Mouse (Mus musculus): ENCODE data around the gene Adra2a. TPM values are rescaled to one million over a fixed set of nuclear protein-coding genes. Genes with fewer than 3 reads are reported as not detected.

Gene Adra2a
- polyA plus RNA-seq (2012; ENCODE audit: insufficient read depth, insufficient read length, missing spikeins), result 0.35 TPM in 1 of 2 replicates, not detected in the other

- Histone ChIP-seq H3K4me3 (ENCODE audit: insufficient read depth, low read length) (peak within 1 kb of the TSS; percentile 27), H3K27ac (ENCODE audit: insufficient read depth, low read depth, low read length) (no peak within 1 kb of the TSS), H3K4me1 (ENCODE audit: control insufficient read depth, insufficient read depth, low read length) (no peaks in the 10 kb centered on the region)
- TF ChIP-seq CTCF (IDR thresholded peaks at IDR 0.05; ENCODE audit: low read depth, low read length) (no peak), POLR2A (IDR thresholded peaks at IDR 0.05; ENCODE audit: borderline replicate concordance, low read depth, low read length) (no peak)
These were observed at the start of gene Adra2a for GRCm38 (mm10) chr19:54043851-54044250. Gene Adra2a, plus strand, starts transcription at chr19:54044151.

GRCm38 (mm10) chr19:53994276-53994675 is 49.7 kb upstream of the Adra2a start:
- no peak overlapping the region for H3K4me3 ChIP-seq (ENCODE audit: insufficient read depth, low read length)
- TF ChIP-seq POLR2A (IDR thresholded peaks at IDR 0.05; ENCODE audit: borderline replicate concordance, low read depth, low read length) (no peak), CTCF (IDR thresholded peaks at IDR 0.05; ENCODE audit: low read depth, low read length) (no peak)
- no peak overlapping the region for H3K27ac ChIP-seq (ENCODE audit: insufficient read depth, low read depth, low read length)
- 0 out of 2 replicates have a peak, but pooled peaks cover 2% of the 10 kb centered on the region for H3K4me1 ChIP-seq (ENCODE audit: control insufficient read depth, insufficient read depth, low read length)

- peaks cover 10% of the 10 kb centered on the region for H3K4me1 ChIP-seq (ENCODE audit: control insufficient read depth, insufficient read depth, low read length)
- no peak for TF ChIP-seq POLR2A (IDR thresholded peaks at IDR 0.05; ENCODE audit: borderline replicate concordance, low read depth, low read length)
- TF ChIP-seq CTCF (IDR thresholded peaks at IDR 0.05; ENCODE audit: low read depth, low read length), result no peak
- H3K27ac ChIP-seq (ENCODE audit: insufficient read depth, low read depth, low read length), result no peak overlapping the region
- no peak overlapping the region for H3K4me3 ChIP-seq (ENCODE audit: insufficient read depth, low read length)
These were observed 33.0 kb upstream of the Adra2a start for GRCm38 (mm10) chr19:54010973-54011372.

- H3K4me1 ChIP-seq (ENCODE audit: control insufficient read depth, insufficient read depth, low read length), result peaks cover 10% of the 10 kb centered on the region
- no peak for TF ChIP-seq CTCF (IDR thresholded peaks at IDR 0.05; ENCODE audit: low read depth, low read length)
- TF ChIP-seq POLR2A (IDR thresholded peaks at IDR 0.05; ENCODE audit: borderline replicate concordance, low read depth, low read length), result no peak
- H3K27ac ChIP-seq (ENCODE audit: insufficient read depth, low read depth, low read length), result no peak overlapping the region; the same call in 1 of the 2 replicates
- no peak overlapping the region for H3K4me3 ChIP-seq (ENCODE audit: insufficient read depth, low read length)
These were observed 29.0 kb upstream of the Adra2a start for GRCm38 (mm10) chr19:54014999-54015398.

GRCm38 (mm10) chr19:54015503-54015902 is 28.4 kb upstream of the Adra2a start:
- H3K4me3 ChIP-seq (ENCODE audit: insufficient read depth, low read length), result no peak overlapping the region
- TF ChIP-seq POLR2A (IDR thresholded peaks at IDR 0.05; ENCODE audit: borderline replicate concordance, low read depth, low read length), result no peak
- TF ChIP-seq CTCF (IDR thresholded peaks at IDR 0.05; ENCODE audit: low read depth, low read length), result no peak
- H3K4me1 ChIP-seq (ENCODE audit: control insufficient read depth, insufficient read depth, low read length), result peaks cover 10% of the 10 kb centered on the region
- no peak overlapping the region for H3K27ac ChIP-seq (ENCODE audit: insufficient read depth, low read depth, low read length)

GRCm38 (mm10) chr19:54035100-54035499 is 8.9 kb upstream of the Adra2a start:
- H3K27ac ChIP-seq (ENCODE audit: insufficient read depth, low read depth, low read length), result no peak overlapping the region
- no peaks in the 10 kb centered on the region for H3K4me1 ChIP-seq (ENCODE audit: control insufficient read depth, insufficient read depth, low read length)
- no peak overlapping the region for H3K4me3 ChIP-seq (ENCODE audit: insufficient read depth, low read length)
- no peak for TF ChIP-seq CTCF (IDR thresholded peaks at IDR 0.05; ENCODE audit: low read depth, low read length)
- TF ChIP-seq POLR2A (IDR thresholded peaks at IDR 0.05; ENCODE audit: borderline replicate concordance, low read depth, low read length), result no peak

GRCm38 (mm10) chr19:54039441-54039840 is 4.5 kb upstream of the Adra2a start:
- H3K27ac ChIP-seq (ENCODE audit: insufficient read depth, low read depth, low read length), result no peak overlapping the region
- TF ChIP-seq CTCF (IDR thresholded peaks at IDR 0.05; ENCODE audit: low read depth, low read length), result no peak
- no peak for TF ChIP-seq POLR2A (IDR thresholded peaks at IDR 0.05; ENCODE audit: borderline replicate concordance, low read depth, low read length)
- H3K4me1 ChIP-seq (ENCODE audit: control insufficient read depth, insufficient read depth, low read length), result no peaks in the 10 kb centered on the region
- no peak overlapping the region for H3K4me3 ChIP-seq (ENCODE audit: insufficient read depth, low read length)

- TF ChIP-seq POLR2A (IDR thresholded peaks at IDR 0.05; ENCODE audit: borderline replicate concordance, low read depth, low read length) (no peak), CTCF (IDR thresholded peaks at IDR 0.05; ENCODE audit: low read depth, low read length) (no peak)
- H3K27ac ChIP-seq (ENCODE audit: insufficient read depth, low read depth, low read length), result no peak overlapping the region
- H3K4me1 ChIP-seq (ENCODE audit: control insufficient read depth, insufficient read depth, low read length), result no peaks in the 10 kb centered on the region
- no peak overlapping the region for H3K4me3 ChIP-seq (ENCODE audit: insufficient read depth, low read length)
These were observed 3.5 kb upstream of the Adra2a start for GRCm38 (mm10) chr19:54040356-54041028.

GRCm38 (mm10) chr19:54041029-54041367 is 3.0 kb upstream of the Adra2a start:
- TF ChIP-seq CTCF (IDR thresholded peaks at IDR 0.05; ENCODE audit: low read depth, low read length) (no peak), POLR2A (IDR thresholded peaks at IDR 0.05; ENCODE audit: borderline replicate concordance, low read depth, low read length) (no peak)
- Histone ChIP-seq H3K4me1 (ENCODE audit: control insufficient read depth, insufficient read depth, low read length) (no peaks in the 10 kb centered on the region), H3K4me3 (ENCODE audit: insufficient read depth, low read length) (no peak overlapping the region), H3K27ac (ENCODE audit: insufficient read depth, low read depth, low read length) (no peak overlapping the region)

- TF ChIP-seq POLR2A (IDR thresholded peaks at IDR 0.05; ENCODE audit: borderline replicate concordance, low read depth, low read length) (no peak), CTCF (IDR thresholded peaks at IDR 0.05; ENCODE audit: low read depth, low read length) (peak; percentile 88)
- H3K4me3 ChIP-seq (ENCODE audit: insufficient read depth, low read length), result peak overlapping the region; percentile 27
- H3K4me1 ChIP-seq (ENCODE audit: control insufficient read depth, insufficient read depth, low read length), result no peaks in the 10 kb centered on the region
- no peak overlapping the region for H3K27ac ChIP-seq (ENCODE audit: insufficient read depth, low read depth, low read length)
These were observed 788 bp downstream of the Adra2a start for GRCm38 (mm10) chr19:54044507-54045371.
